Mouse (Mus musculus) yolk sac, embryonic 10.5 days (tissue): Measurements from ENCODE around the gene Prr15.

Experiments
- DNase-seq: peaks from one replicate; pipeline ENCODE4 v3.0.0-alpha.2; 2017; ENCODE audit warnings: low spot score

Gene Prr15

GRCm38 (mm10) chr6:54325246-54325885 lies at the start of gene Prr15:
Gene Prr15, plus strand, starts transcription at chr6:54325835.
- DNase-seq, result no peak

- DNase-seq, result no peak
Observed at GRCm38 (mm10) chr6:54277234-54277633, 48.4 kb upstream of the Prr15 start.

GRCm38 (mm10) chr6:54277828-54278227 lies 47.8 kb upstream of the Prr15 start:
- DNase-seq, result no peak

DNA sequence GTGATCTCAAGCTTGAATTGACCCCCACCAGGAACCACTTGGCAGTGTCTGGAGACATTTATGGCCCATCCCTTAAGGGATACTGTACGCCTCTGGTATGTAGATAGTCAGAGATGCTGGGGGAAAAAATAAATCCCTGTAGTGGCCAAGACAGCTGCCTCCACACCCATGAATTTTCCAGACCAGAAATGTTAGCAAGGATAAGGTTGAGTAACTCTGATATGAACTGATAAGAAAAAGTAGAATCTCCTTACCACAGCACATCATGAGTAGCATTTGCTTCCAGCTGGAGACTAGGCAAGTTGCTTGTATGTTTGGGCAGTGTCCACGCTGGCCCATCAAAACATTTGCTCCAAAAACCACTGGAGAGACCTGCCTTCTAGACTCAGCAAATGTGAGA lies 47.0 kb upstream of the Prr15 start:
- no peak for DNase-seq

DNA sequence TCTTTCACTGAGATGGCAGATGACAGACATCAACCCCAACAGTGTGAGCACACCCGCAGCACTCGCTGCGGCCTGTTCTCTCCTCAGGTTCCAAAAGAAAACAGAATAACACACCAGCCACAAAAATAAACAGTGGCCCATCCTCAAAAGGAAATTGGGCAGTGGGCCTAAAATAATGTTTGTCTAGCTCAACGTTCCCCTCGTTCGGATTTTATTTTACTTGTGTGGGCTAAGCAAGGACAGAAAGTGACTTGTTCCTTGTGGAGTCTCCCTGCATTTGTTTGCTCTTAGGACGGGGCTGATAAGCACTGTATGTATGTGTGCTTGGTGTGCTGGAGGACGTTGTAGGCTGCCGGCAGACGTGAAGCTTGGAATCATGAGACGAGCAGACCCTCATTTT lies 46.2 kb upstream of the Prr15 start:
- no peak for DNase-seq

DNA sequence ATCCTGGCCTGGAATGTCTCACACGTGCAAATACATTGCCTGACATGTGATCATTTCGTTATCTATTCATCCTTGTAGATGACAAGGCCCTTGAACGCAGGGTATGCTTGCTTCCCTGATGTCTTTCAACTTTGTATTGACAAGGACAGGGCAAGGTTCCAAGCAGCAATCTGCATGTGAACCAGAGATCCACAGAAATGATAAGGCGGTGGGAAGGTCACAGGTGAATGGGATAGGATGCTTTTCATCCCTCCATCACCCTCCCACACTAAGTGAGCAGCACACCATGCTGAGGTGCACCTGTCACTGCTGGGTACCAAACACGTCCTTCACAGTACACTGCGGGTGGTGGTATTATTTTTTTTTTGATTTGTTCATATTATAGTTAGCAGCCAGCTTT lies 45.4 kb upstream of the Prr15 start:
- DNase-seq, result no peak

DNA sequence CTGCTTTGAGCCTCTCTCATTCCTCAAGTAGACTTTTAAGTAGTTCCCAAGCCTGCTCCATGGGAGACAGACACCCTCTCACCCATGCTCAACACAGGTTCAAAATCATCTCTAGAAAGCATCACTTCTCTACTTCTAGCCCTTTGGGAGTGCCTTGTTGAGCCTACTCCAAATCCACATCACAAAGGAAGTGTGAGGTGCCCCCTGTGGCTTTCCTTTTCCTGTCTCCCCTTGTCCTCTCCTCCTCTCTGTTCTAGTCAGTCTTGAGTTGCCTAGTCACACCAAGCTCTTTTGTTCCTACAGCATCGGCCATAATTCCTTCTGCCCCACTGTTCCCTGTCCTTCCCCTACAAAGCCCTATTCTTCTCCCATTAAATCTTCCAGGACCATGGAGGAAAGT lies 42.3 kb upstream of the Prr15 start:
- no peak for DNase-seq

GRCm38 (mm10) chr6:54284167-54284711 lies 41.4 kb upstream of the Prr15 start:
- DNase-seq, result no peak

- DNase-seq, result no peak
Observed at GRCm38 (mm10) chr6:54286813-54287212, 38.8 kb upstream of the Prr15 start.

DNA sequence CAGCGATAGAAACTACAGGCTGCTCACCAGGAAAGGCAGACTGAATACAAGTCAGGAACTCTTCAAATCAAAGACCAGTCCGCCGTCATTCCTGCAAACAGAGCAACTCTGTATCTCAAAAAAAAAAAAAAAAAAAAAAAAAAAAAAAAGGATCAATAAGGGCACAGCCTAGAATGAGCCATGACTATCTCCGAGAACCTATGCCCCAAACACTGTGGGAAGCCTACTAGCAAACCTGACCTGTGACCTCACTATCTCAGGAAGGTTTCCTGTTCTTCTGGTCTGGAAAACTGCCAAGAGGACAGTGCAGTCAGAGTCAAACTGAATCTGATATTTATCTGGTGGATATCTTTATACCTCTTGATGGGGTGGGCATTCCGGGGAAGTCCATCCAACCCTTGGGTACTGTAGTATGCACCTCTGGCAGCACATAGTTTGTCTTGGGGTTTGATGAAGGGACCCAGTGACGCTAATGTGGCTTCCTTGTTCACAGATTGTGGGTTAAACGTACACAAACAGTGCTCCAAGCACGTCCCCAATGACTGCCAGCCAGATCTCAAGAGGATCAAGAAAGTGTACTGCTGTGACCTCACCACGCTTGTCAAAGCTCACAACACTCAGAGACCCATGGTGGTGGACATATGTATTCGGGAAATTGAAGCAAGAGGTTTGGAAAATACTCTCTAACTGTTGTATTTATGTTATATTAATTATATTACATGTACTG lies 35.7 kb upstream of the Prr15 start:
- peak; percentile 48 for DNase-seq

GRCm38 (mm10) chr6:54297231-54297630 lies 28.4 kb upstream of the Prr15 start:
- DNase-seq, result no peak

GRCm38 (mm10) chr6:54299417-54299816 lies 26.2 kb upstream of the Prr15 start:
- DNase-seq, result no peak

DNA sequence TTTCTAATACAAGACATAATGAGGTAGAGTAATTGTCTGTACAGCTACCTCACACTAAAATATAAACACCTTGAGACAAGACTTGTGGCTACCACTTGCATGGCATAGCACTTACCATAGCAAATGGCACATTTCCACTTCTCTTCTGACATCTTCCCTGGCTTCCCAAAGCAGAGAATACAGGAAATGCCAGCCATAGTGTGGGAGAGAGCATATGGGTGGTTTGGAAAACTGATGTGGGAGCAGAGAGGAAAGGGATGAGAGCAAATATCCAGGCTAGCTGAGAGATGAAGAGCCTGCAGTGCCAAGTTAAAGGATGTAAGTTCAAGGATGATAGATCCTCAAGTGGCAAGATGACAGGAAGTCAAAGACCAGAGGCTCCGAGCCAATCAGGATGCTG lies 19.9 kb upstream of the Prr15 start:
- DNase-seq, result no peak

- no peak for DNase-seq
Observed at GRCm38 (mm10) chr6:54313071-54313470, 12.6 kb upstream of the Prr15 start.

GRCm38 (mm10) chr6:54318618-54319017 lies 7.0 kb upstream of the Prr15 start:
- no peak for DNase-seq

DNA sequence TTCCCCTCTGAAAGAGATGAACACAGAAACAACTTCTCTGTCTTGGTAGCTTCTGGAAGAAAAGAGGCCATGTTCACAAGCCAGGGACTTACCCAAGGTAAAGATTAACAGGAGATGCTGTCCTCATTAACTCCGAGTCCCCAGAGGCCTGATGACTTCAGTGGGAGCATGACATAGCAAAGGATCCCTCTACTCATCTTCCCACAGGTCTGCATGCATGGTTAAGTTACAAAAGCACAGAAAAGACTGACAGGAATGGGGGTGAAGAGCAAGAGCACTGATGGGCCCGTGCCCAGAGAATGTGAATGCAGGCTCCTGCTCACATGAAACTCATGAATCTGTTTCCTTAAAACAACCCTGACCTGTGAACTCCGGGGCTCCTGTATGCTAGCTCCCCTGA lies 6.4 kb upstream of the Prr15 start:
- DNase-seq, result peak; percentile 12

GRCm38 (mm10) chr6:54320236-54320635 lies 5.4 kb upstream of the Prr15 start:
- no peak for DNase-seq

DNA sequence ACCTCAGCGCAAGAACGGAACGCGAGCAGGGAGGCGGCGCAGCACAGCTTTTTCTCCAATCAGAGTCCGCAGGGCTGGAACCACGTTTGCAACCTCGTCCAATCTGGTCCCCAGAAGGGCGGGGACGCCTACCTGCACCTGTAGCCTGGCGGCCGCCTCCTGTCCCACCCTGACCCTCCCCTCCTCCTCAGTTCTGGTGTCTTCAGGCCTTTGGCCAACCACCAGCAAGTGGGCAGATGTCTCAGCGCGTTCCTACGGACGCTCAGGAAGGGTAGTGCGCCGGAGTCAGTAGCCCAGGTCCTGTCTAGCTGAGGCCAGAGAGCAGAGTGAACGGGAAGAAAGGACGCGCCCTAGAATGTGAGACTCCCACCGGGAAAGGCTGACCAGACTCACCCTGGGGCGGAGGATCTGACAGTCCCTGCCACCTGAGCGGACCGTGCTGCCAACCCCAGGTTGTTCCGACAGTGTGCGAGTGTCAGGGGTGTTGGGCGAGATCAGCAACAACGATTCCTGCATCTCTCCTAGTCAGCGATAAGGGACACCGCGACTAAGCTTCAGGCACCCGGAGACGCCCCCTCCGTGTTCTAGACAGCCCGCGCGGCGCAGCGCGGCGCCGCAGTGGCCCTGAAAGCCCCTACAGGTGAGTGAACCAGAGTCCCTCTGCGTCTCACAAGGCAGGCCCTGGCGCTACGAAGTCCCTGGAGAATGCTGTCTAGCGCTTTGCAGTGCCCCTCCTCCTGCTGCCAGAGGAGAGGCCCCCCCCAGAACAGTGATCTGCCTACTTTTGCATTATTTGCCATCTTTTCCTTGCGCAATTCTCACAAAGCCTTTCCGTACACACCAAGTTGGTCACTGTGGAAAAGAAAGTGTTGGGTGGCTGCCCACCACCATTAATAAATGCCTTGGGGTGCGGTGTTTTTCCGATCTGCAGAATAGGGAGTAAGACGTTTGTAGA lies 1.3 kb downstream of the Prr15 start:
- DNase-seq, result peak; percentile 85

GRCm38 (mm10) chr6:54327626-54328003 lies 2.0 kb downstream of the Prr15 start:
- peak; percentile 47 for DNase-seq

DNA sequence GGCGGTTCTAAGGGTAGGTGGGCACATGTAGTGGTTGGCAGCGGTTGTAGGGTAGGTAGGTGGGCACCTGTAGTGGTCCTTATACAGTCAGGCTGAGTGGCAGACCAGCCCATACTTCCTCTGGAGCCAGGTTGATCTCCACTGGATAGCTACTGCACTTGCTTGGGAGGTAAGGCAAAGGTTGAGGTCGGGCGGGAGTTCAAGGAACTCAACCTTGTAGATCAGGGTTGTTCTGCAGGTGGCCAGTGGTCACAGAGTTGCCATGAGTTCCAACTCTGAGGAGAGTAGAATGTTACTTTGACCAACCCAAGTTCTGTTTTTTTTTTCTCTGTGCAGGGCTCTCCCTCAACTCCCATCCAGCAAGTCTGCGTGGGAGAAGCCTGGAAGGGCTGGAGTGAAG lies 3.1 kb downstream of the Prr15 start:
- peak; percentile 26 for DNase-seq

- DNase-seq, result no peak
Observed at GRCm38 (mm10) chr6:54329598-54329997, 4.0 kb downstream of the Prr15 start.

DNA sequence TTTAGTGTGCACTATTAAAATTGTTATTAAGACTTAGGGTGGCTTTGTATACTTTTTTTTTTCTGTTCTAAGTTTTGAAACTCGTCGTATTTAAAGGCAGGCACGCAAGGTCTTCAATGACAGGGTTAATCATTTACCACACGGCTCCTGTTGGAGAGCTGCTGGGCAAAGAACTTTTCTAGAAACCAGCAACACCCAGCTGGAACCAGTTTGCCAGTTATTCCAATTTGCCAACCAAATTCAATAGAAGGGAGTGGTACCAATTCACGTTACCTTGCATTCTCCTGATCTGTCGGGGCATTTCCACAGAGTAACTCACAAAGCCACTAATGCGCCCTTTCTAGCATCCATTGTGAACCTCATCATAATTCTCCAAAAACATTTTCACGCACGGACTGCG lies 4.5 kb downstream of the Prr15 start:
- DNase-seq, result peak; percentile 46
